15 mouse cellular contexts compared by ENCODE assay signal in genomic region chr13:16018807-16019510, GRCm38 (mm10). TPM values are rescaled to one million over a fixed set of nuclear protein-coding genes. Genes with fewer than 3 reads are reported as not detected.
DNase-seq lines count a peak whose midpoint lies in the region; ATAC-seq and TF ChIP-seq lines count a peak whose summit lies in the region.
"Had no signal": no experiment of that assay in that cellular context is flagged by ENCODE, and none has a peak within 500 bp of the region (broad histone marks: within the 10 kb centered on the region; RNA-seq: fewer than 3 reads in every experiment).

No protein-coding gene starts in this region.

- DNase-seq in left cerebral cortex, adult 2 months (ENCODE audit: extremely low spot score in 1 of 2, low spot score in 2 of 2) = no peak
- DNase-seq in left cerebral cortex, adult 8-10 months (ENCODE audit: low spot score in 2 of 2) = no peak
- DNase-seq in cerebellum, postnatal 10 days = no peak
- DNase-seq: cerebellum, adult 9-10 months; kidney, adult 2 months; spleen, adult 18-20 months had no signal

- peaks cover 84% of the 10 kb centered on the region for H3K79me2 ChIP-seq in myocyte (ENCODE audit: control insufficient read depth, insufficient read depth)

- intact Hi-C loops in left cerebral cortex, adult 2 months (cut with DNase I) = no loop called here

- ATAC-seq in forebrain, embryonic 16.5 days = no peak
- ATAC-seq in forebrain, embryonic 15.5 days (replicated peaks) = no peak
- ATAC-seq in erythroblast, adult 5-6 weeks (replicated peaks; ENCODE audit: low FRiP score, poor library complexity, severe bottlenecking) = no peak
- ATAC-seq: liver, embryonic 12.5 days had no signal

- no peak overlapping the region for H3ac ChIP-seq in myocyte (ENCODE audit: control insufficient read depth, insufficient read length)

- H3K27ac ChIP-seq in forebrain, embryonic 16.5 days (ENCODE audit: low read length) = no peak overlapping the region
- no peak overlapping the region for H3K27ac ChIP-seq in forebrain, embryonic 15.5 days (replicated peaks)
- H3K27ac ChIP-seq in left cerebral cortex, adult 2 months = no peak overlapping the region
- peak overlapping the region; percentile 89 for H3K27ac ChIP-seq in embryonic fibroblast, embryonic 13.5 days (ENCODE audit: insufficient read depth, low read length)
- H3K27ac ChIP-seq: liver, embryonic 12.5 days had no signal

- H3K9me3 ChIP-seq in forebrain, embryonic 16.5 days (ENCODE audit: control insufficient read depth, low read length) = no peaks in the 10 kb centered on the region
- no peaks in the 10 kb centered on the region for H3K9me3 ChIP-seq in forebrain, embryonic 15.5 days
- H3K9me3 ChIP-seq: G1E; liver, embryonic 12.5 days; megakaryocyte, embryonic 14.5 days had no signal

- peaks cover 18% of the 10 kb centered on the region for H3K4me1 ChIP-seq in forebrain, embryonic 16.5 days (replicated peaks; ENCODE audit: control insufficient read depth, insufficient read depth, low read length)
- H3K4me1 ChIP-seq in forebrain, embryonic 15.5 days = peaks cover 19% of the 10 kb centered on the region
- no peaks in the 10 kb centered on the region for H3K4me1 ChIP-seq in embryonic fibroblast, embryonic 13.5 days (ENCODE audit: control insufficient read depth, insufficient read depth, low read length)
- H3K4me1 ChIP-seq: liver, embryonic 12.5 days had no signal

- no peak for TF ChIP-seq CTCF in left cerebral cortex, adult 2 months (IDR thresholded peaks at IDR 0.05)
- TF ChIP-seq CTCF in embryonic fibroblast, embryonic 13.5 days (IDR thresholded peaks at IDR 0.05; ENCODE audit: borderline replicate concordance, insufficient read depth, low read length) = no peak

- no peak overlapping the region for H3K9ac ChIP-seq in forebrain, embryonic 16.5 days (replicated peaks; ENCODE audit: low read depth, low read length)
- H3K9ac ChIP-seq in forebrain, embryonic 15.5 days (replicated peaks) = no peak overlapping the region
- H3K9ac ChIP-seq: liver, embryonic 12.5 days had no signal

- H3K27me3 ChIP-seq in forebrain, embryonic 16.5 days (replicated peaks; ENCODE audit: control insufficient read depth, insufficient read depth, low read length) = peaks cover 6% of the 10 kb centered on the region; the same call in 1 of the 2 replicates
- H3K27me3 ChIP-seq in forebrain, embryonic 15.5 days = 0 out of 2 replicates have a peak, but pooled peaks cover 8% of the 10 kb centered on the region
- no peaks in the 10 kb centered on the region for H3K27me3 ChIP-seq in myocyte (ENCODE audit: control insufficient read depth, insufficient read depth, insufficient read length)

- no peaks in the 10 kb centered on the region for H3K36me3 ChIP-seq in forebrain, embryonic 16.5 days (ENCODE audit: control insufficient read depth, insufficient read depth)
- H3K36me3 ChIP-seq in forebrain, embryonic 15.5 days = no peaks in the 10 kb centered on the region
- H3K36me3 ChIP-seq in myocyte (ENCODE audit: control insufficient read depth, insufficient read depth) = no peaks in the 10 kb centered on the region
- H3K36me3 ChIP-seq: G1E; liver, embryonic 12.5 days had no signal

- 0 out of 2 replicates have a peak overlapping the region, but pooled peaks have one; percentile 13 for H3K4me3 ChIP-seq in forebrain, embryonic 16.5 days (replicated peaks; ENCODE audit: low read length)
- H3K4me3 ChIP-seq in forebrain, embryonic 15.5 days = no peak overlapping the region
- H3K4me3 ChIP-seq in left cerebral cortex, adult 2 months = 0 out of 2 replicates have a peak overlapping the region, but pooled peaks have one; percentile 49
- H3K4me3 ChIP-seq in embryonic fibroblast, embryonic 13.5 days (ENCODE audit: insufficient read depth, low read length) = peak overlapping the region; percentile 68
- peak overlapping the region; percentile 78 for H3K4me3 ChIP-seq in myocyte
- H3K4me3 ChIP-seq: erythroblast, embryonic 14.5 days; liver, embryonic 12.5 days; megakaryocyte, embryonic 14.5 days had no signal

- 0 out of 2 replicates have a peak overlapping the region, but pooled peaks have one; percentile 15 for H3K4me2 ChIP-seq in forebrain, embryonic 16.5 days (ENCODE audit: low read length)
- H3K4me2 ChIP-seq in forebrain, embryonic 15.5 days (replicated peaks) = no peak overlapping the region
- peak overlapping the region; percentile 78 for H3K4me2 ChIP-seq in myocyte (ENCODE audit: low read depth)
- H3K4me2 ChIP-seq: liver, embryonic 12.5 days had no signal

- TF ChIP-seq POLR2A in embryonic fibroblast, embryonic 13.5 days (IDR thresholded peaks at IDR 0.05; ENCODE audit: low read depth, low read length) = no peak
- TF ChIP-seq POLR2A in myocyte (IDR thresholded peaks at IDR 0.05; ENCODE audit: insufficient read length, low read depth) = no peak

- WGBS in forebrain, embryonic 16.5 days = 72% methylated on average over 3 of the region's 3 CpGs
- WGBS in forebrain, embryonic 15.5 days = 76% methylated on average over 3 of the region's 3 CpGs

TF ChIP-seq in myocyte, 11 proteins besides CTCF, POLR2A, EP300 and RAD21:
- no peak for TF ChIP-seq TCF3 (IDR thresholded peaks at IDR 0.05; ENCODE audit: insufficient read length, low read depth)
- TF ChIP-seq SRF (IDR thresholded peaks at IDR 0.05; ENCODE audit: control insufficient read depth, insufficient read length, low read depth) = no peak
- peak; percentile 63 for TF ChIP-seq USF1 (IDR thresholded peaks at IDR 0.05; ENCODE audit: low read depth)
- no peak for TF ChIP-seq E2F4 (IDR thresholded peaks at IDR 0.05; ENCODE audit: insufficient read depth)
- no peak for TF ChIP-seq MAX (IDR thresholded peaks at IDR 0.05; ENCODE audit: low read depth)

RNA-seq across cellular contexts. Expression of gene Inhba, which starts 7.3 kb away (rescaled TPM):
- 9.9 and 10.3 TPM in 2 replicates for polyA plus RNA-seq in forebrain, embryonic 16.5 days (2015; fragmentation: Nextera tagmentation; extraction: Ambion mirVana)
- polyA plus RNA-seq in forebrain, embryonic 15.5 days (2015; fragmentation: Nextera tagmentation; extraction: Ambion mirVana) = 7.4 and 7.5 TPM in 2 replicates
- total RNA-seq in left cerebral cortex, adult 2 months (2021) = 10 to 100 TPM; 21.6 to 22.4 TPM
- 10 to 100 TPM in 3 of 4 experiments, 1 to 10 TPM in 1; 8.8 to 16.1 (median 13.9) TPM for total RNA-seq in left cerebral cortex, adult 8-10 months (2022)
- polyA plus RNA-seq in embryonic fibroblast, embryonic 13.5 days (2011; ENCODE audit: insufficient read length, low read depth, missing spikeins) = 105 and 296 TPM in 2 replicates
- 7.5 TPM for polyA plus RNA-seq in myocyte (2012; fragmentation: generic; extraction: Trizol)
- 7.5 and 7.9 TPM in 2 replicates for total RNA-seq in erythroblast, adult 5-6 weeks (2015; ENCODE audit: low replicate concordance)
- total RNA-seq in erythroblast, adult 5-6 weeks (2017; ENCODE audit: low replicate concordance) = 2.5 and 3.8 TPM in 2 replicates
- polyA plus RNA-seq: erythroblast, embryonic 14.5 days; G1E had no signal
